ENCODE assay signal across 9 mouse cellular contexts in the genomic region with DNA sequence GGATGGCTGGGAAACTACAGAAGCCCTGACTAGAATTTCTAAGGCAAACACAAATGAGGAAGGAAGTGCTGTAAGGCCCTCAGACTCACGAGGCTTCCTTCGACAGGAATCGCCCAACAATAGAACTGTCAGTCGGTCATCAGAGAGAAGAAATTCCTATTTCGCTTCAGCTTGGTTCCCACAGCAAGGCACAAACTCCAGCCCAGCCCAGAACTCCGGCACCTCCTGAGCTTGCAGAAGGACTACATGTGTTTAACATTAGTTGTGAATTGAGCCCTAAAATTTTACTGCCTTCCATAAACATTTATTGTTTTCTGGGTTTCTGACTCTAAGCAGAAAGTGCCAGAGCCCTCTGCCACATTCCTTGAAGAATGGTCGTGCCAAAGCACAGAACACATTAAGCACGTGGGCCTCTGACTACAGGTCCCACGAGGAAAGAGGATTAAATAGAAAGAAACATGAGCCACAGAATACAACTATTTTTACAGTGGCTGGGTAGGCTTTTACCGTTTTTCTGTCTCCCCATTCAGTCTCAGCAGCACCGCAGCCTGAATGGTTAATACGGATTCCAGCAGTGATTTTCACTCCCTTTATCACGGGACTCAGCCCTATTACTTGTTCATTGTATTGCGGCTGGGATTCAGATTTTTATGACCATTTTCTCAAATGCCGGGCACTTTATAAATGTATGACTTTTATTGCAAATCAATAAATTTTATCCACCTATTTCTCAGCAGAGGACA.
DNase-seq lines count a peak whose midpoint lies in the region; ATAC-seq and TF ChIP-seq lines count a peak whose summit lies in the region.
"Had no signal": no experiment of that assay in that cellular context is flagged by ENCODE, and none has a peak within 500 bp of the region (broad histone marks: within the 10 kb centered on the region; RNA-seq: fewer than 3 reads in every experiment).

No protein-coding gene starts in this region.

- DNase-seq in liver, embryonic 11.5 days (ENCODE audit: low spot score): no peak
- no peak for DNase-seq in liver
- peak; percentile 19 to 38 for DNase-seq in heart, adult 2 months
- peak; percentile 37 to 62 for DNase-seq in kidney, adult 8-10 months
- DNase-seq in lung, postnatal 14 days: peak; percentile 28
- no peak for DNase-seq in left cerebral cortex, postnatal 10 days (ENCODE audit: extremely low spot score in 1 of 2, low spot score in 2 of 2)
- DNase-seq in spleen, postnatal 36 days (ENCODE audit: low spot score in 2 of 2): no peak
- no peak for DNase-seq in gastrocnemius, adult 8-10 months (ENCODE audit: low spot score in 2 of 2)
- DNase-seq: retina, postnatal 1 day had no signal

- 49% methylated on average over 15 of the region's 15 CpGs for WGBS in liver, embryonic 11.5 days
- WGBS in heart, adult 2 months: 40% methylated on average over 15 of the region's 15 CpGs

- ATAC-seq in liver, embryonic 11.5 days (replicated peaks; ENCODE audit: low FRiP score): 0 out of 2 replicates have a peak, but pooled peaks have one; percentile 5

- H3K27me3 ChIP-seq in liver, embryonic 11.5 days (replicated peaks; ENCODE audit: control insufficient read depth, insufficient read depth, low read length): no peaks in the 10 kb centered on the region
- no peaks in the 10 kb centered on the region; the same call in 1 of the 2 replicates for H3K27me3 ChIP-seq in heart, adult 2 months (ENCODE audit: control insufficient read depth, insufficient read depth, low read length)

- TF ChIP-seq CTCF in heart, adult 2 months (IDR thresholded peaks at IDR 0.05): no peak

- no peaks in the 10 kb centered on the region for H3K9me3 ChIP-seq in liver, embryonic 11.5 days (ENCODE audit: control insufficient read depth, low read length)

- intact Hi-C loops in heart, adult 2 months (cut with DNase I): loop anchor here (5.0 kb wide), 1 partner anchor 44 kb away; no protein-coding TSS in a partner anchor
- intact Hi-C loops in left cerebral cortex, postnatal 10 days (cut with DNase I): no loop called here

- TF ChIP-seq POLR2A in heart, adult 2 months (IDR thresholded peaks at IDR 0.05; ENCODE audit: insufficient read depth, low read depth, low read length): no peak

- no peak overlapping the region for H3K4me2 ChIP-seq in liver, embryonic 11.5 days

- no peaks in the 10 kb centered on the region for H3K4me1 ChIP-seq in liver, embryonic 11.5 days (replicated peaks; ENCODE audit: control insufficient read depth, insufficient read depth, low read length)
- H3K4me1 ChIP-seq in heart, adult 2 months (ENCODE audit: control insufficient read depth, insufficient read depth, low read length): peaks cover 2% of the 10 kb centered on the region; the same call in 1 of the 2 replicates

- no peaks in the 10 kb centered on the region for H3K36me3 ChIP-seq in liver, embryonic 11.5 days (ENCODE audit: control insufficient read depth, insufficient read depth, low read length)
- H3K36me3 ChIP-seq in heart, adult 2 months (ENCODE audit: control insufficient read depth, insufficient read depth, low read length): no peaks in the 10 kb centered on the region

- no peak for TF ChIP-seq EP300 in heart, adult 2 months (IDR thresholded peaks at IDR 0.05; ENCODE audit: insufficient read depth, low read depth, low read length)

- no peak overlapping the region for H3K9ac ChIP-seq in liver, embryonic 11.5 days (ENCODE audit: low read depth, low read length)
- no peak overlapping the region for H3K9ac ChIP-seq in heart, adult 2 months (ENCODE audit: low read depth, low read length)

- no peak overlapping the region for H3K27ac ChIP-seq in liver, embryonic 11.5 days (ENCODE audit: low read depth, low read length)
- H3K27ac ChIP-seq in heart, adult 2 months: peak overlapping the region; percentile 77

- no peaks in the 10 kb centered on the region for H3K79me2 ChIP-seq in heart, adult 2 months (replicated peaks; ENCODE audit: control insufficient read depth, insufficient read depth, low read length)

- no peak overlapping the region for H3K4me3 ChIP-seq in liver, embryonic 11.5 days (ENCODE audit: low read depth, low read length)
- no peak overlapping the region for H3K4me3 ChIP-seq in heart, adult 2 months

Comparison
In these comparisons a context has a peak if more than half of its experiments do, and no peak if none do; other contexts are left out.
1. DNase-seq: peak in heart, adult 2 months (2 of 2), kidney, adult 8-10 months (2 of 2) and lung, postnatal 14 days (single experiment); none in liver, embryonic 11.5 days (single experiment), liver (single experiment), left cerebral cortex, postnatal 10 days (0 of 2), spleen, postnatal 36 days (0 of 2) and gastrocnemius, adult 8-10 months (0 of 2).